Mouse (Mus musculus) G1E (cell line): ENCODE results near the gene Myom3. TPM values are rescaled to one million over a fixed set of nuclear protein-coding genes. Genes with fewer than 3 reads are reported as not detected.

Experiments
- ATAC-seq: 2 replicates; pipeline ENCODE4 v1.8.0; 2016; ENCODE audit warnings: mild to moderate bottlenecking; ENCODE audit not compliant: insufficient number of reproducible peaks, poor library complexity, low FRiP score, severe bottlenecking; ENCODE audit errors: extremely low read depth
- DNase-seq: peaks from one replicate; pipeline ENCODE4 v3.0.0; 2012; ENCODE audit warnings: low spot score
- H3K27me3 ChIP-seq: 2 replicates; pipeline ENCODE4 v1.6.1; 2012; ENCODE audit warnings: mild to moderate bottlenecking, low read length, inconsistent platforms; ENCODE audit not compliant: insufficient read depth
- H3K36me3 ChIP-seq: replicated peaks from 2 replicates; pipeline ENCODE3; 2012; ENCODE audit warnings: mild to moderate bottlenecking, inconsistent platforms
- H3K4me1 ChIP-seq: 2 replicates; pipeline ENCODE4 v1.6.1; 2012; ENCODE audit warnings: low read depth, low read length, inconsistent platforms, mixed read lengths; ENCODE audit not compliant: insufficient read depth
- H3K4me3 ChIP-seq: 2 replicates; pipeline ENCODE4 v1.5.1; 2012; ENCODE audit warnings: low read depth, mild to moderate bottlenecking, inconsistent platforms, low read length, moderate library complexity, mixed read lengths
- H3K9me3 ChIP-seq: replicated peaks from 2 replicates; pipeline ENCODE4 v1.6.1; 2012; ENCODE audit warnings: inconsistent platforms
- CTCF ChIP-seq: IDR thresholded peaks from 2 replicates; pipeline ENCODE4 v1.5.1; 2012; ENCODE audit warnings: low read depth, low read length, inconsistent platforms, mixed read lengths
- GATA1 ChIP-seq: IDR thresholded peaks from 2 replicates; pipeline ENCODE4 v1.6.1; 2012; ENCODE audit warnings: borderline replicate concordance, low read length, inconsistent platforms, mixed read lengths
- GATA2 ChIP-seq: IDR thresholded peaks from 2 replicates; pipeline ENCODE4 v1.6.1; 2012; ENCODE audit warnings: low read depth, low read length, inconsistent platforms, borderline replicate concordance
- POLR2AphosphoS5 ChIP-seq: IDR thresholded peaks from 2 replicates; pipeline ENCODE4 v1.6.1; 2012; ENCODE audit warnings: low read depth, low read length, inconsistent platforms; ENCODE audit not compliant: insufficient replicate concordance
- TAL1 ChIP-seq: conservative IDR thresholded peaks from 2 replicates; pipeline ENCODE4 v1.6.1; 2012; ENCODE audit warnings: low read depth, low read length, inconsistent platforms, mixed read lengths
- polyA plus RNA-seq: library from polyadenylated mRNA; stranded (reverse); fragments of >175 nt; gene quantifications from 2 replicates; pipeline ENCODE4 v1.2.3, GENCODE M21; 2012
- total RNA-seq, 2 experiments: library from RNA; stranded (forward) in 1 of 2; stranded (reverse) in 1 of 2; fragments of 200-1000 nt in 1 of 2; fragments of >200 nt in 1 of 2; fragmentation: Nextera tagmentation in 1 of 2; gene quantifications; 2 replicates each; pipeline ENCODE4 v1.2.3; 2014 to 2017

Myom3 gene
- total and polyA plus RNA-seq, 3 experiments, result 0.11 TPM; not detected in 2

GRCm38 (mm10) chr4:135804169-135804568 lies 44.7 kb downstream of the Myom3 start:
- peaks cover 3% of the 10 kb centered on the region; the same call in 1 of the 2 replicates for H3K4me1 ChIP-seq
- TF ChIP-seq GATA1, result no peak
- TF ChIP-seq TAL1, result no peak
- no peak for TF ChIP-seq CTCF
- no peak for TF ChIP-seq GATA2
- DNase-seq, result no peak
- ATAC-seq, result no peak
- peaks cover 4% of the 10 kb centered on the region for H3K9me3 ChIP-seq
- peaks cover 8% of the 10 kb centered on the region; the same call in 1 of the 2 replicates for H3K27me3 ChIP-seq
- no peaks in the 10 kb centered on the region for H3K36me3 ChIP-seq
- H3K4me3 ChIP-seq, result no peak overlapping the region

GRCm38 (mm10) chr4:135814896-135815295 lies 55.4 kb downstream of the Myom3 start:
- Histone ChIP-seq H3K27me3 (peaks cover 2% of the 10 kb centered on the region; the same call in 1 of the 2 replicates), H3K9me3 (peaks cover 3% of the 10 kb centered on the region), H3K4me3 (no peak overlapping the region), H3K36me3 (no peaks in the 10 kb centered on the region), H3K4me1 (no peaks in the 10 kb centered on the region)
- ATAC-seq (no peak), DNase-seq (no peak)
- TF ChIP-seq CTCF, result no peak

- Histone ChIP-seq H3K36me3 (no peaks in the 10 kb centered on the region), H3K27me3 (peaks cover 9% of the 10 kb centered on the region; the same call in 1 of the 2 replicates), H3K4me1 (no peaks in the 10 kb centered on the region), H3K4me3 (no peak overlapping the region), H3K9me3 (peaks cover 3% of the 10 kb centered on the region)
- no peak for TF ChIP-seq TAL1
- TF ChIP-seq GATA2, result no peak
- TF ChIP-seq CTCF, result peak; percentile 62
- TF ChIP-seq POLR2AphosphoS5, result no peak
- TF ChIP-seq GATA1, result no peak
- ATAC-seq, result no peak
- no peak for DNase-seq
Observed at GRCm38 (mm10) chr4:135816905-135817622, 57.5 kb downstream of the Myom3 start.

- no peak for ATAC-seq
Observed at GRCm38 (mm10) chr4:135818366-135818765, 58.9 kb downstream of the Myom3 start.

GRCm38 (mm10) chr4:135819826-135820526 lies 60.5 kb downstream of the Myom3 start:
- ATAC-seq (no peak), DNase-seq (no peak)
- Histone ChIP-seq H3K27me3 (peaks cover 13% of the 10 kb centered on the region; the same call in 1 of the 2 replicates), H3K4me1 (no peaks in the 10 kb centered on the region), H3K36me3 (no peaks in the 10 kb centered on the region), H3K9me3 (no peaks in the 10 kb centered on the region), H3K4me3 (no peak overlapping the region)
- no peak for TF ChIP-seq POLR2AphosphoS5
- TF ChIP-seq GATA1, result no peak
- no peak for TF ChIP-seq GATA2
- TF ChIP-seq TAL1, result no peak
- TF ChIP-seq CTCF, result no peak

More at GRCm38 (mm10) chr4:135818366-135818765, 58.9 kb downstream of the Myom3 start:
- Histone ChIP-seq H3K27me3 (peaks cover 9% of the 10 kb centered on the region; the same call in 1 of the 2 replicates), H3K36me3 (no peaks in the 10 kb centered on the region), H3K4me3 (no peak overlapping the region), H3K9me3 (no peaks in the 10 kb centered on the region), H3K4me1 (no peaks in the 10 kb centered on the region)
- DNase-seq, result no peak
- no peak for TF ChIP-seq POLR2AphosphoS5
- no peak for TF ChIP-seq GATA2
- TF ChIP-seq TAL1, result no peak
- no peak for TF ChIP-seq CTCF
- no peak for TF ChIP-seq GATA1

- Histone ChIP-seq H3K27me3 (peaks cover 13% of the 10 kb centered on the region; the same call in 1 of the 2 replicates), H3K4me3 (no peak overlapping the region), H3K4me1 (no peaks in the 10 kb centered on the region), H3K9me3 (no peaks in the 10 kb centered on the region), H3K36me3 (no peaks in the 10 kb centered on the region)
- DNase-seq (no peak), ATAC-seq (no peak)
- TF ChIP-seq GATA2, result no peak
- TF ChIP-seq POLR2AphosphoS5, result no peak
- TF ChIP-seq GATA1, result no peak
- no peak for TF ChIP-seq TAL1
- TF ChIP-seq CTCF, result no peak
Observed at GRCm38 (mm10) chr4:135821772-135822171, 62.3 kb downstream of the Myom3 start.
